Mouse (Mus musculus) heart, embryonic 10.5 days (tissue): ENCODE results near the gene Rap1a. TPM values are rescaled to one million over a fixed set of nuclear protein-coding genes. Genes with fewer than 3 reads are reported as not detected.

Source experiments
- DNase-seq: peaks from one replicate; pipeline ENCODE4 v3.0.0-alpha.2; 2017; ENCODE audit warnings: low spot score
- H3K27ac ChIP-seq: fragments of 300-500 bp; sonication (generic); 2 replicates; pipeline ENCODE4 v1.5.1; 2016; ENCODE audit warnings: mild to moderate bottlenecking
- H3K27me3 ChIP-seq: fragments of 300-500 bp; sonication (generic); 2 replicates; pipeline ENCODE4 v1.6.1; 2016; ENCODE audit warnings: mild to moderate bottlenecking; ENCODE audit not compliant: poor library complexity, insufficient read depth, severe bottlenecking
- H3K36me3 ChIP-seq: fragments of 300-500 bp; sonication (generic); 2 replicates; pipeline ENCODE4 v1.6.1; 2016; ENCODE audit warnings: mild to moderate bottlenecking, moderate library complexity
- H3K4me1 ChIP-seq: fragments of 300-500 bp; sonication (generic); 2 replicates; pipeline ENCODE4 v1.6.1; 2016; ENCODE audit warnings: mild to moderate bottlenecking
- H3K4me3 ChIP-seq: fragments of 300-500 bp; sonication (generic); 2 replicates; pipeline ENCODE4 v1.5.1; 2016; ENCODE audit warnings: mild to moderate bottlenecking, moderate library complexity
- H3K9me3 ChIP-seq: fragments of 300-500 bp; sonication (generic); 2 replicates; pipeline ENCODE4 v1.6.1; 2016; ENCODE audit warnings: mild to moderate bottlenecking, moderate library complexity
- WGBS: fragments of 180-500 bp; shearing (Covaris S2); methylation state at CpG from one replicate; pipeline ENCODE4 v1.1.7; 2016; 5-methylcytosine and 5-hydroxymethylcytosine counted together
- polyA plus RNA-seq: library from polyadenylated mRNA; unstranded; fragments of >200 nt; fragmentation: Nextera tagmentation; extraction: Ambion mirVana; gene quantifications from 2 replicates; pipeline ENCODE4 v1.2.1, GENCODE M21; 2016

Gene Rap1a
- polyA plus RNA-seq, 1 experiment from 2014 or later, result 95.3 TPM

- Histone ChIP-seq H3K27me3 (peaks cover 64% of the 10 kb centered on the region), H3K9me3 (no peaks in the 10 kb centered on the region), H3K36me3 (no peaks in the 10 kb centered on the region), H3K27ac (no peak overlapping the region), H3K4me3 (no peak overlapping the region), H3K4me1 (peaks cover 39% of the 10 kb centered on the region)
- WGBS, result 83% methylated on average over 3 of the region's 3 CpGs
- no peak for DNase-seq
These were observed 19.1 kb upstream of the Rap1a start for GRCm38 (mm10) chr3:105820272-105820671.

GRCm38 (mm10) chr3:105818130-105819004 lies 17.2 kb upstream of the Rap1a start:
- Histone ChIP-seq H3K27ac (0 out of 2 replicates have a peak overlapping the region, but pooled peaks have one; percentile 25), H3K27me3 (peaks cover 80% of the 10 kb centered on the region), H3K4me3 (no peak overlapping the region), H3K36me3 (no peaks in the 10 kb centered on the region), H3K9me3 (no peaks in the 10 kb centered on the region), H3K4me1 (peaks cover 37% of the 10 kb centered on the region)
- WGBS, result 38% methylated on average over 6 of the region's 6 CpGs
- no peak for DNase-seq

GRCm38 (mm10) chr3:105816089-105816488 lies 15.0 kb upstream of the Rap1a start:
- H3K27ac ChIP-seq, result no peak overlapping the region
- no peaks in the 10 kb centered on the region for H3K36me3 ChIP-seq
- WGBS, result 16% methylated on average over 8 of the region's 8 CpGs
- peaks cover 49% of the 10 kb centered on the region for H3K4me1 ChIP-seq
- peaks cover 77% of the 10 kb centered on the region for H3K27me3 ChIP-seq
- peak; percentile 96 for DNase-seq
- no peaks in the 10 kb centered on the region for H3K9me3 ChIP-seq
- no peak overlapping the region for H3K4me3 ChIP-seq

GRCm38 (mm10) chr3:105815236-105815904 lies 14.2 kb upstream of the Rap1a start:
- WGBS, result 37% methylated on average over 10 of the region's 10 CpGs

GRCm38 (mm10) chr3:105811146-105811545 lies 10.0 kb upstream of the Rap1a start:
- 94% methylated on average over 2 of the region's 2 CpGs for WGBS
- H3K4me1 ChIP-seq, result peaks cover 46% of the 10 kb centered on the region
- H3K36me3 ChIP-seq, result no peaks in the 10 kb centered on the region
- H3K27me3 ChIP-seq, result peaks cover 48% of the 10 kb centered on the region
- H3K9me3 ChIP-seq, result no peaks in the 10 kb centered on the region
- no peak overlapping the region for H3K27ac ChIP-seq
- no peak for DNase-seq
- H3K4me3 ChIP-seq, result no peak overlapping the region

More at GRCm38 (mm10) chr3:105815236-105815904, 14.2 kb upstream of the Rap1a start:
- H3K36me3 ChIP-seq, result no peaks in the 10 kb centered on the region
- H3K4me1 ChIP-seq, result peaks cover 49% of the 10 kb centered on the region
- H3K27ac ChIP-seq, result no peak overlapping the region
- H3K4me3 ChIP-seq, result no peak overlapping the region
- DNase-seq, result peak; percentile 92
- peaks cover 74% of the 10 kb centered on the region for H3K27me3 ChIP-seq
- H3K9me3 ChIP-seq, result no peaks in the 10 kb centered on the region

GRCm38 (mm10) chr3:105808179-105809037 lies 7.3 kb upstream of the Rap1a start:
- H3K9me3 ChIP-seq, result no peaks in the 10 kb centered on the region
- peaks cover 53% of the 10 kb centered on the region for H3K27me3 ChIP-seq
- peak; percentile 96 for DNase-seq
- H3K4me3 ChIP-seq, result no peak overlapping the region; the same call in 1 of the 2 replicates
- H3K27ac ChIP-seq, result peak overlapping the region; percentile 25; the same call in 1 of the 2 replicates
- no peaks in the 10 kb centered on the region for H3K36me3 ChIP-seq
- WGBS, result 43% methylated on average over 14 of the region's 14 CpGs
- H3K4me1 ChIP-seq, result peaks cover 31% of the 10 kb centered on the region

GRCm38 (mm10) chr3:105807672-105808071 lies 6.5 kb upstream of the Rap1a start:
- Histone ChIP-seq H3K27me3 (peaks cover 52% of the 10 kb centered on the region), H3K4me1 (peaks cover 32% of the 10 kb centered on the region), H3K4me3 (no peak overlapping the region), H3K9me3 (no peaks in the 10 kb centered on the region), H3K36me3 (no peaks in the 10 kb centered on the region), H3K27ac (0 out of 2 replicates have a peak overlapping the region, but pooled peaks have one; percentile 16)
- DNase-seq, result no peak
- 51% methylated on average over 1 of the region's 1 CpGs for WGBS

- WGBS, result 74% methylated on average over 11 of the region's 11 CpGs
- Histone ChIP-seq H3K4me3 (no peak overlapping the region), H3K4me1 (peaks cover 27% of the 10 kb centered on the region), H3K27ac (no peak overlapping the region), H3K27me3 (peaks cover 47% of the 10 kb centered on the region; the same call in 1 of the 2 replicates), H3K9me3 (no peaks in the 10 kb centered on the region), H3K36me3 (no peaks in the 10 kb centered on the region)
- DNase-seq, result no peak
These were observed 5.5 kb upstream of the Rap1a start for GRCm38 (mm10) chr3:105806519-105807249.

- peaks cover 49% of the 10 kb centered on the region for H3K4me1 ChIP-seq
- H3K36me3 ChIP-seq, result no peaks in the 10 kb centered on the region
- no peak overlapping the region for H3K27ac ChIP-seq
- 65% methylated on average over 11 of the region's 11 CpGs for WGBS
- no peak overlapping the region for H3K4me3 ChIP-seq
- no peaks in the 10 kb centered on the region for H3K9me3 ChIP-seq
- no peak for DNase-seq
- peaks cover 28% of the 10 kb centered on the region; the same call in 1 of the 2 replicates for H3K27me3 ChIP-seq
These were observed 2.5 kb upstream of the Rap1a start for GRCm38 (mm10) chr3:105803600-105803999.

GRCm38 (mm10) chr3:105800675-105801190 lies 403 bp downstream of the Rap1a start:
- WGBS, result 2% methylated on average over 51 of the region's 59 CpGs
- Histone ChIP-seq H3K36me3 (no peaks in the 10 kb centered on the region), H3K27me3 (peaks cover 28% of the 10 kb centered on the region; the same call in 1 of the 2 replicates), H3K4me3 (peak overlapping the region; percentile 94), H3K27ac (peak overlapping the region; percentile 96), H3K9me3 (no peaks in the 10 kb centered on the region), H3K4me1 (peaks cover 41% of the 10 kb centered on the region)
- peak; percentile 86 for DNase-seq

GRCm38 (mm10) chr3:105800156-105800674 lies 921 bp downstream of the Rap1a start:
- peaks cover 25% of the 10 kb centered on the region; the same call in 1 of the 2 replicates for H3K27me3 ChIP-seq
- H3K4me3 ChIP-seq, result peak overlapping the region; percentile 94
- no peaks in the 10 kb centered on the region for H3K9me3 ChIP-seq
- H3K4me1 ChIP-seq, result peaks cover 41% of the 10 kb centered on the region
- DNase-seq, result no peak
- no peaks in the 10 kb centered on the region for H3K36me3 ChIP-seq
- H3K27ac ChIP-seq, result peak overlapping the region; percentile 96
- WGBS, result 1% methylated on average over 12 of the region's 12 CpGs
